Mouse (Mus musculus) layer of hippocampus, postnatal 14 days (tissue): ENCODE measurements around the gene Cers3. TPM values are rescaled to one million over a fixed set of nuclear protein-coding genes. Genes with fewer than 3 reads are reported as not detected.

Source experiments
- DNase-seq, 2 experiments: peaks; one replicate each; pipeline ENCODE4 v3.0.0; 2021 to 2022; ENCODE audit warnings: low spot score in 2 of 2, mixed read lengths in 1 of 2
- total RNA-seq, 2 experiments: library from RNA; stranded (reverse); gene quantifications; 2 replicates each; pipeline ENCODE4 v1.2.3; 2021

Gene Cers3
- total RNA-seq, 2 experiments from 2014 or later = 0.62 to 0.83 TPM

DNA sequence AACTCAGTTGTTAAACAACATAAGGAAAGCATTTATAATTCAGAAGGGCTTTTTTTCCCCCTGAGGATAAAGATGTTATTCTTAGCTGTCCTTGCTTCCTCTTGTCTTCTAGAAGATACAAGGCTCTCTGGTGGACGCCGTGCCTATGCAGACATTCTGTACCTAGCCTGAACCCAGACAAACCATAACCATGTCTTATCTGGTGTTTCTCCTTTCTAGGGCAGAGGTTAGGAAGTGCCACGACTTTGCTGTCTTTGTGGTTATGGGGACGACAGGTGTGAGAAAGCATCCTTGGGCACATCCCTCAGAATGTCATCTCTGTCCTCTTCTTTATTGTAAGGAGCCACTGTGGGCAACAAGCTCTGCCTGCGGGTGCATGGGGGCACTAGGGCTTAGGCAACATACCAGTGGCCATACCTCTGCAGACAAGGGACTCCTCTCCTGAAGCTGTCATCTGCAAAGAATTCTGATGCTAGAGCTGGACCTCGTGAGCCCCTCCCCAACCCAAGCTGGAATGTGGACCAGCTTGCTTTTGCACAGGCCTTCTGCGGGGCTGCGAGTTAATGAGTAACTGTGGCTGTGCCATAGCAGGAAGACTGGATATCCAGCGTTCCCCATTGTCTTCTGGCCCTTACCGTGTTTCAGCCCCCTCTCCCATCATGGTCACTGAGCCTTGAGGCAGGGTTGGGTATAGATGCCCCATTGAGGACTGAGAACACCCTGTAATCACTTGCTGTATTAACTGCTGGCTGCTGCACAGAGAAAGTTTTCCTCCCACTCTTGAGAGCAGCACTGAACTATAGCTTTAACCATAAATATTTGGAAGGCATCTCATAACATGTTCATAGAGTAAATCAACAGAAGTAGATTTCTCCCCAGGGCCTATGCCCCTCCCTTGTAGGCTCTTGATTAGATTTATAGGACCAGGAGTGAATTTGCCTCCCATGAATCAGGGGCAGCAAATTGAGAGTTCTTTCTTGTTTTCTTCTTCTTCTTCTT lies 36.9 kb downstream of the Cers3 start:
- DNase-seq = no peak

DNA sequence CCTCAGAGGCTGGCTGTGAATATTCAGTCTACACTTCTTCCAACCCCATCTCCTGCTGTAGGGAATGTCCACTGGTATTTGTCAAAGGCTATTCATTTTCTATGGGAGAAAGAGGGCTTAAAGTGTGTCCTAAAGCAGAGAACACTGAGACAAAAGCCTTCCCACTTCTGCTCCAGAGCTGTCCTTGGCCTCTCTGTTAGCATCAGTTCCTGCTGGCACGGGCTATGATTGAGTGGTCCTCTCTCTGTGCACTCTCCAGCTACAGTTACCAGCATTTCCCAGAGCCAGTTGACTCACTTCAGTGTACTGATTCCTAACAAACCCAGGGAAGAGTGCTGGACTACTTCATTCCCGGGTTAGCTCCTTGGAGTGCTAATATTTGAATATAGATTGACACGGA lies 43.2 kb downstream of the Cers3 start:
- DNase-seq = no peak

- no peak for DNase-seq
These were observed 44.5 kb downstream of the Cers3 start for GRCm38 (mm10) chr7:66787816-66788215.

GRCm38 (mm10) chr7:66789860-66790748 lies 46.8 kb downstream of the Cers3 start:
- no peak for DNase-seq

DNA sequence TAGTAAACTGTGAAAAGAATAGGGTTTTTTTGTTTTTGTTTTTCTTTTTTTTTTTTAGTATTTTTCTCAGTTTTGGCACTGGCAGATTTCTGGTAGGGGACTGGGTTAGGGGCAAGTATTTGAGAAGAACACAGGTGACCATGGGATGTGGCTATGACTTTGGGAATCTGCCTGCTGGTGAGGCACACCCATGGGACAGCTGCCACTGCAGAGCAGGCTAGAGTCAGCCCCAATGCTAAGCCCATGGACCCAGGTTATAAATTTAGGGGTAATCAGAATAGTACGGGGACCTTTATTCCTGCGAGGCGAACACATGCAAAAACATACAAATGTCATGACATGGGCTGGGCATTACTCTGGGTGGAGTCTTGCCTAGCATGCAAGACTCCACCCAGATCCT lies 47.7 kb downstream of the Cers3 start:
- no peak for DNase-seq

- no peak for DNase-seq
These were observed 53.6 kb downstream of the Cers3 start for GRCm38 (mm10) chr7:66796909-66797308.

- no peak for DNase-seq
These were observed 54.0 kb downstream of the Cers3 start for GRCm38 (mm10) chr7:66797345-66797744.

GRCm38 (mm10) chr7:66798826-66799225 lies 55.5 kb downstream of the Cers3 start:
- DNase-seq = no peak

DNA sequence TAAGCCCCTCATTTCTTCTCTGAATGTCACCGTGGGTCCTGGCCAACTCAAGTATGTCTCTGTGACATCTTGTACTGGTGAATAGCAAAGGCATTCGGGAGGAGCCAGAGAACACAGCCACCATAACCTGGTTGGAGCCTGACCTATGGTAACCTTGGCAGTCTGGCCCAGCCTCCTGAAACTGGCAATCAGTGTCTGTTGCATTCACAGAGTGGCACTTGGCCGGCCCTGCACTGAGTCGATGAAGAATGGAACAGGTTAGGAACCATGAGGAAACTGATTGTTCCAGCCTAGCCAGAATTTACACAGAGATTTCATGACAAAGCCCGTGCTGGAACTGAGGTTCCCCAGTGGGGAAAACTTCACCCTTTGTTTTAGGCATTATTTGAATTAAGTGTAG lies 57.5 kb downstream of the Cers3 start:
- DNase-seq = no peak

DNA sequence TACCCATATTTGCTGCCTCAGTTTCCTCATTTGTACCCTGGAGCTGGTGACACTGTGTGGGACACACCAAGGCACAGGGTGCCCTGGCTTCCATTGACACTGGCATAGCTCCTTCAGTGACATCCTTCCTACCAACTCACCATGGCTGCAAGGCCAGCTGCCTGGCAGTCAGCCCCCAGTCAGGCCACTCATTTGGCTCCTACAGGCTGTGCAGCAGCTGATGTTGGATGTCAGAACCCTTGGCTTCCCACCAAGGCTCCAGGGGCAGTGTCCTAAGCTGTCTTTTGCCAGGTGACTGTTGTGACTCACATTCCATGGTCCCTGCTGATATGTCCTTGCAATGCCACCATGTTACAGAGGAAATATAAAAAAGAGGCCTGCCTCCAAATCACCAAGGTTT lies 58.5 kb downstream of the Cers3 start:
- DNase-seq = no peak

DNA sequence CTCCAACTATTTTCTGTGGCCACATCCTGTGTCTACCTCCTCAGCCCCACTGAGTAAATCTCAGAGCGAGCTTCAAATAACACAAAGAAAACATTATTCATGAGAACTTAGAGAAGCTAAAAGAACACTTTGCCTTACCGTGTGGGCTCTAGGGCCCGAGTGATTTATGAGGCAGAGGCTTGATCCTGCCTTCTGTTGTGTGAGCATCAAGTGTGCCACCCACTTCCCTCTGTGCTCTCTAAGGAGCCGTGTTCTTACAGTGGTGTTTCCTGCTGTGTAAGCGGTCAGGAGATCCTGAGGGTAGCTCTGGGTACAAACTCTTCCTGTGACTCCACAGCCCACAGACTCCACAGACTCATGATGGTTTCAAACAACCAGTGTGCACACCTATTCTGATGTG lies 60.5 kb downstream of the Cers3 start:
- DNase-seq = no peak

DNA sequence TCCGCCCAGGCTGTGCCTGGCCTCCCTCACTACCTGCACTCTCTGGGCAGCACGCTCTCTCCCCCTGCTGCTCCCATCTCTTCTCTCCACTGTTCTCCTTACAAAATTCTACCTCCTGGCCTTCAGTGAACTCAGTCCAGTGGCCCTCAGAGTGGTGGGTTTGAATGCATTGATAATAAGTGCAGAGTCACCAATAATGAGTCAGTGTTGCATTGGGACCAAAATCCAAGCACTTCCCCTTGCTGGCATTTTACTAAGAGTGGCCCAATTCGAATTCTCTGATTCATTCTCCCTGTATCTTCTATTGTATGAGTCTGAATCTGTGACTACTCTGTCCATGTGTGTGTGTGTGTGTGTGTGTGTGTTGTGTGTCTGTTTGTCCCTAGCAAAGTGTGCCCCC lies 63.5 kb downstream of the Cers3 start:
- no peak for DNase-seq

GRCm38 (mm10) chr7:66810436-66810835 lies 67.1 kb downstream of the Cers3 start:
- no peak for DNase-seq

GRCm38 (mm10) chr7:66811294-66811693 lies 68.0 kb downstream of the Cers3 start:
- no peak for DNase-seq

DNA sequence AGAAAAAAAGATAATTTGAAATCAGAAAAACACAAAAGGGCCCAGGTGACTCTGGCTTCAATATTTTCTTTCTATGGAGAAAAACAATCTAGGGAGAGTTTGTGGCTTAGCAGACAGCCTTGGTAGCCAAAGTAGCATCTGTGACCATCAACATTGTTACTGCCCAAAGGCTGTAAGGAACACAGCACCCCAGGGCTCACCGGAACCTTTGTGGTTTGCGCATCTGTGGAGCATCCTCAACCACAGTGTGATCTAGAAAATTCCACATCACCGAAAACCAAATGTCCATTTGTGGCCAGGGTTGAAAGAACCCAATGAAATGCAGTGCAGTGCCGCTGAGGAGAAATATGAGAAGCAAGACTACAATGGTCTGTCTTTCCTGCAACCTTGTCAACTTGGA lies 69.0 kb downstream of the Cers3 start:
- DNase-seq = no peak

DNA sequence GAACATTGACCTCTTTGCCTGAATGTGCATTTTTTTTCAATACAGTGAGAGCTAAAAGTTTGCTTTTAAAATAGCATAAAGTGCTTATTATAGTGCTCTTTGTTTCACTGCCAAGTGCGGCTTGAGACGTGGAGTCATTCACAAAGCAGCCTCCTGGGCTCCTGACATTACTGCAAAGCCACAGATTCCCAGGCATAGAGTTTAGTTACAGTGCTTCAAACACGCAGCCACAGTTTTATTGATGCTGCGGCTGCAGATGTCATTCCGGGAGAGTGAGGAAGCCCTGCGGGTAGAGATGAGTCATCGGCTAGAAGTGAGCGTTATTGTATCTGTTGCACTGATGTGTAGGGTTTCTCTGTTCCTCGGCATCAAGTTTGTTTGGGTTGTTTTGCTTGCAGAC lies 69.4 kb downstream of the Cers3 start:
- no peak for DNase-seq

- no peak for DNase-seq
These were observed 69.9 kb downstream of the Cers3 start for GRCm38 (mm10) chr7:66813172-66813571.

DNA sequence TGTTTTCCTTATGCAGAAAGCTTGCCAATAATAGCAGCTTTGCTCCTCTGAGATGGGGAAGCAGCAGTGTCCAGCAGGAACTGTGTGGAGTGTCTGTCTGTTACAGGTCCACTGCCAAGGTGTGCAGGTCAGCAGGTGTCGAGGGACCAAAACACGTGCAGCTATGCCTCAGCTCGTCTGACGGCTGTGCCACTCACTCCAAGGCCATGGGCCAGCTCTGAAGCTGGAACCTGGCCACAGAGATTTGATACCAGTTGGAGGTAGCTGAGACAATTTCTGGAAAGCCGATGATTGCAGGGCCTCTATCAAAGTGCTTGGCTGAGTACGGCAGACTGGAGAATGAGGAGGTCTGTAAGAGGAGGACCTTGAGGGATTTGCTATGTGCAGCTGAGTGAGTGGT lies 72.2 kb downstream of the Cers3 start:
- DNase-seq = no peak

- DNase-seq = peak; percentile 28 to 38
These were observed 76.7 kb downstream of the Cers3 start for GRCm38 (mm10) chr7:66820034-66820433.

- DNase-seq = no peak
These were observed 87.5 kb downstream of the Cers3 start for GRCm38 (mm10) chr7:66830803-66831202.

DNA sequence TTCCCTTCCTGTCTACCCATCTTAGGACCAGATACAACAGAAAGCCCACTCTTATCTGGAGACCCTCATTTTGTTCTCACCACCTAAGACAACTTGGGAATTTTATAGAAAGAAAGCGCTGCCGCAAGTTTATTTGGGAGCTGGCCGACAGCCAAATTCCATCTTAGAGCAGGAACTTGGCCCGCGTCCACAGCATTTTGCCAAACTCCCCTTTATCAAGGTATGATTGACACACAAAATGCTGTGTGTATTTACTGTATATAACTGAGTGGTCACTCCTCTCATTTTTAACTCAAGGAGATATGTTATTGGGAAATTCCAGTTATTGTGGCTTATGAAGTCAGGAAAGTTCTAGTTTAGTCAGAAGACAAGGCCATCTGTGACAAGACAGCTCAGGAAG lies 88.0 kb downstream of the Cers3 start:
- DNase-seq = no peak

GRCm38 (mm10) chr7:66839463-66840007 lies 96.2 kb downstream of the Cers3 start, which contains the start of gene Adamts17:
Adamts17 (plus strand) TSS chr7:66839735.
- DNase-seq = peak; percentile 90 to 97
